13 mouse cellular contexts compared by ENCODE assay signal in the genomic region with DNA sequence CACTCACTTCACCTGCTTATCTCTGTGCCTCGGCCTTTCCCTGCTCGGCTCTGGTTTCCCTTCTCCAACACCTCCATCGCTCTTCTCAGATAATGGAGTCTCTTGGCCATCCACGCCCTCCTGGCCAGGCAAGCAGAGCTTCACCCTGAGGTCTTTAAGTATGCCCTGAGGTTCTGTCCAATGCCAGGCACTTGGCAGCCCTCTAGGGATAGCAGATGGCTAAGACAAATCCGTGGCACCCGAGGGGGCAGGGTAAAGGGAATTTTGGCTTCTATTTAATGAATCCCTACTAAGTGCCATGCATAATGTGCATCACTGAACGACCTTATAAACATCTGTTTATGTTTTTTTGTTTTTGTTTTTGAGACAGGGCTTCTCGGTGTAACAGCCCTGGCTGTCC. TPM values are rescaled to one million over a fixed set of nuclear protein-coding genes. Genes with fewer than 3 reads are reported as not detected.
DNase-seq lines count a peak whose midpoint lies in the region; ATAC-seq lines count a peak whose summit lies in the region.
"Had no signal": no experiment of that assay in that cellular context is flagged by ENCODE, and none has a peak within 500 bp of the region (broad histone marks: within the 10 kb centered on the region; RNA-seq: fewer than 3 reads in every experiment).

No protein-coding gene starts in this region.

- no peak overlapping the region for H3K9ac ChIP-seq in forebrain, embryonic 13.5 days
- no peak overlapping the region for H3K9ac ChIP-seq in forebrain, embryonic 15.5 days (replicated peaks)
- H3K9ac ChIP-seq in liver, embryonic 11.5 days (ENCODE audit: low read depth, low read length) = no peak overlapping the region
- no peak overlapping the region for H3K9ac ChIP-seq in liver, embryonic 12.5 days
- no peak overlapping the region for H3K9ac ChIP-seq in embryonic facial prominence, embryonic 15.5 days
- no peak overlapping the region for H3K9ac ChIP-seq in limb, embryonic 15.5 days

- ATAC-seq in forebrain, embryonic 13.5 days = no peak
- no peak for ATAC-seq in forebrain, embryonic 15.5 days (replicated peaks)
- no peak for ATAC-seq in liver, embryonic 11.5 days (replicated peaks; ENCODE audit: low FRiP score)
- no peak for ATAC-seq in liver, embryonic 12.5 days
- ATAC-seq in embryonic facial prominence, embryonic 15.5 days (ENCODE audit: insufficient number of reproducible peaks, low FRiP score, low TSS enrichment, low read depth) = no peak
- ATAC-seq in limb, embryonic 15.5 days (ENCODE audit: insufficient number of reproducible peaks, low FRiP score, low TSS enrichment, low read depth) = no peak
- ATAC-seq in megakaryocyte progenitor cell, adult 5-6 weeks (replicated peaks; ENCODE audit: poor library complexity) = no peak

- no peak for DNase-seq in liver, embryonic 11.5 days (ENCODE audit: low spot score)
- no peak for DNase-seq in adrenal gland, postnatal 14 days
- DNase-seq: kidney, adult 9 months; spleen, adult 18-20 months; thymus, postnatal 25 days had no signal

- peaks cover 67% of the 10 kb centered on the region for H3K27me3 ChIP-seq in forebrain, embryonic 13.5 days
- peaks cover 67% of the 10 kb centered on the region for H3K27me3 ChIP-seq in forebrain, embryonic 15.5 days
- peaks cover 66% of the 10 kb centered on the region for H3K27me3 ChIP-seq in liver, embryonic 11.5 days (replicated peaks; ENCODE audit: control insufficient read depth, insufficient read depth, low read length)
- peaks cover 75% of the 10 kb centered on the region for H3K27me3 ChIP-seq in liver, embryonic 12.5 days (replicated peaks)
- peaks cover 62% of the 10 kb centered on the region for H3K27me3 ChIP-seq in embryonic facial prominence, embryonic 15.5 days
- peaks cover 76% of the 10 kb centered on the region for H3K27me3 ChIP-seq in limb, embryonic 15.5 days

- H3K9me3 ChIP-seq in forebrain, embryonic 13.5 days (replicated peaks) = no peaks in the 10 kb centered on the region
- H3K9me3 ChIP-seq in forebrain, embryonic 15.5 days = no peaks in the 10 kb centered on the region
- no peaks in the 10 kb centered on the region for H3K9me3 ChIP-seq in liver, embryonic 11.5 days (ENCODE audit: control insufficient read depth, low read length)
- no peaks in the 10 kb centered on the region for H3K9me3 ChIP-seq in liver, embryonic 12.5 days (replicated peaks)
- H3K9me3 ChIP-seq in embryonic facial prominence, embryonic 15.5 days (replicated peaks) = no peaks in the 10 kb centered on the region
- no peaks in the 10 kb centered on the region for H3K9me3 ChIP-seq in limb, embryonic 15.5 days

- 50% methylated on average over 8 of the region's 8 CpGs for WGBS in forebrain, embryonic 13.5 days
- 37% methylated on average over 8 of the region's 8 CpGs for WGBS in forebrain, embryonic 15.5 days
- 31% methylated on average over 8 of the region's 8 CpGs for WGBS in liver, embryonic 11.5 days
- 22% methylated on average over 8 of the region's 8 CpGs for WGBS in liver, embryonic 12.5 days (ENCODE audit: insufficient replicate concordance)
- WGBS in embryonic facial prominence, embryonic 15.5 days = 38% methylated on average over 8 of the region's 8 CpGs
- 43% methylated on average over 8 of the region's 8 CpGs for WGBS in limb, embryonic 15.5 days

- no peak overlapping the region for H3K27ac ChIP-seq in forebrain, embryonic 13.5 days
- H3K27ac ChIP-seq in forebrain, embryonic 15.5 days (replicated peaks) = no peak overlapping the region
- H3K27ac ChIP-seq in liver, embryonic 11.5 days (ENCODE audit: low read depth, low read length) = no peak overlapping the region
- no peak overlapping the region for H3K27ac ChIP-seq in liver, embryonic 12.5 days
- no peak overlapping the region for H3K27ac ChIP-seq in embryonic facial prominence, embryonic 15.5 days (replicated peaks)
- no peak overlapping the region for H3K27ac ChIP-seq in limb, embryonic 15.5 days
- H3K27ac ChIP-seq: macrophage had no signal

- H3K4me3 ChIP-seq in forebrain, embryonic 13.5 days = no peak overlapping the region
- no peak overlapping the region for H3K4me3 ChIP-seq in forebrain, embryonic 15.5 days
- no peak overlapping the region for H3K4me3 ChIP-seq in liver, embryonic 11.5 days (ENCODE audit: low read depth, low read length)
- no peak overlapping the region; the same call in 1 of the 2 replicates for H3K4me3 ChIP-seq in liver, embryonic 12.5 days
- H3K4me3 ChIP-seq in embryonic facial prominence, embryonic 15.5 days (replicated peaks) = peak overlapping the region; percentile 25; the same call in 1 of the 2 replicates
- H3K4me3 ChIP-seq in limb, embryonic 15.5 days = no peak overlapping the region

- no peaks in the 10 kb centered on the region for H3K36me3 ChIP-seq in forebrain, embryonic 13.5 days (ENCODE audit: poor library complexity, severe bottlenecking)
- no peaks in the 10 kb centered on the region for H3K36me3 ChIP-seq in forebrain, embryonic 15.5 days
- no peaks in the 10 kb centered on the region for H3K36me3 ChIP-seq in liver, embryonic 11.5 days (ENCODE audit: control insufficient read depth, insufficient read depth, low read length)
- H3K36me3 ChIP-seq in liver, embryonic 12.5 days = no peaks in the 10 kb centered on the region
- no peaks in the 10 kb centered on the region for H3K36me3 ChIP-seq in embryonic facial prominence, embryonic 15.5 days
- no peaks in the 10 kb centered on the region for H3K36me3 ChIP-seq in limb, embryonic 15.5 days

- peak overlapping the region; percentile 55; the same call in 1 of the 2 replicates for H3K4me2 ChIP-seq in forebrain, embryonic 13.5 days
- H3K4me2 ChIP-seq in forebrain, embryonic 15.5 days (replicated peaks) = no peak overlapping the region
- H3K4me2 ChIP-seq in liver, embryonic 11.5 days = peak overlapping the region; percentile 56; the same call in 1 of the 2 replicates
- H3K4me2 ChIP-seq in liver, embryonic 12.5 days = no peak overlapping the region
- peak overlapping the region; percentile 44 for H3K4me2 ChIP-seq in embryonic facial prominence, embryonic 15.5 days (replicated peaks)
- peak overlapping the region; percentile 51; the same call in 1 of the 2 replicates for H3K4me2 ChIP-seq in limb, embryonic 15.5 days

- H3K4me1 ChIP-seq in forebrain, embryonic 13.5 days = peaks cover 13% of the 10 kb centered on the region
- H3K4me1 ChIP-seq in forebrain, embryonic 15.5 days = peaks cover 14% of the 10 kb centered on the region
- H3K4me1 ChIP-seq in liver, embryonic 11.5 days (replicated peaks; ENCODE audit: control insufficient read depth, insufficient read depth, low read length) = 0 out of 2 replicates have a peak, but pooled peaks cover 4% of the 10 kb centered on the region
- peaks cover 11% of the 10 kb centered on the region; the same call in 1 of the 2 replicates for H3K4me1 ChIP-seq in liver, embryonic 12.5 days
- peaks cover 22% of the 10 kb centered on the region for H3K4me1 ChIP-seq in embryonic facial prominence, embryonic 15.5 days
- peaks cover 19% of the 10 kb centered on the region for H3K4me1 ChIP-seq in limb, embryonic 15.5 days

RNA-seq across cellular contexts. Expression of a gene that starts 0.4 kb away (rescaled TPM):
- polyA plus RNA-seq in forebrain, embryonic 13.5 days (2015; fragmentation: Nextera tagmentation; extraction: Ambion mirVana) = 0.21 TPM in 1 of 2 replicates, not detected in the other
- 0.54 and 0.78 TPM in 2 replicates for polyA plus RNA-seq in forebrain, embryonic 15.5 days (2015; fragmentation: Nextera tagmentation; extraction: Ambion mirVana)
- 3.5 and 5.2 TPM in 2 replicates for polyA plus RNA-seq in liver, embryonic 11.5 days (2014; fragmentation: Nextera tagmentation; extraction: Ambion mirVana)
- polyA plus RNA-seq in liver, embryonic 12.5 days (2016; fragmentation: Nextera tagmentation; extraction: Ambion mirVana) = 1.6 and 2.2 TPM in 2 replicates
- polyA plus RNA-seq in embryonic facial prominence, embryonic 15.5 days (2015; fragmentation: Nextera tagmentation; extraction: Ambion mirVana) = 6.3 and 8.7 TPM in 2 replicates
- polyA plus RNA-seq in limb, embryonic 15.5 days (2015; fragmentation: Nextera tagmentation; extraction: Ambion mirVana) = 10.6 and 12.0 TPM in 2 replicates
- 4.3 and 4.9 TPM in 2 replicates for total RNA-seq in adrenal gland, postnatal 14 days (2021)
- total RNA-seq in megakaryocyte progenitor cell, adult 5-6 weeks (2015) = not detected in 2 replicates
- total RNA-seq in megakaryocyte progenitor cell, adult 5-6 weeks (2017) = not detected in 2 replicates
- total RNA-seq: neutrophil, adult 5-6 weeks had no signal

RNA-seq across cellular contexts. Expression of a gene that starts 38.7 kb away (rescaled TPM):
- 43.5 and 45.6 TPM in 2 replicates for polyA plus RNA-seq in forebrain, embryonic 13.5 days (2015; fragmentation: Nextera tagmentation; extraction: Ambion mirVana)
- 64.1 and 64.8 TPM in 2 replicates for polyA plus RNA-seq in forebrain, embryonic 15.5 days (2015; fragmentation: Nextera tagmentation; extraction: Ambion mirVana)
- 15.2 and 15.8 TPM in 2 replicates for polyA plus RNA-seq in liver, embryonic 11.5 days (2014; fragmentation: Nextera tagmentation; extraction: Ambion mirVana)
- polyA plus RNA-seq in liver, embryonic 12.5 days (2016; fragmentation: Nextera tagmentation; extraction: Ambion mirVana) = 11.6 and 13.2 TPM in 2 replicates
- 26.2 and 28.8 TPM in 2 replicates for polyA plus RNA-seq in embryonic facial prominence, embryonic 15.5 days (2015; fragmentation: Nextera tagmentation; extraction: Ambion mirVana)
- polyA plus RNA-seq in limb, embryonic 15.5 days (2015; fragmentation: Nextera tagmentation; extraction: Ambion mirVana) = 22.5 and 25.0 TPM in 2 replicates
- total RNA-seq in adrenal gland, postnatal 14 days (2021) = 42.7 and 45.0 TPM in 2 replicates
- total RNA-seq in megakaryocyte progenitor cell, adult 5-6 weeks (2015) = 10.7 and 13.6 TPM in 2 replicates
- total RNA-seq in megakaryocyte progenitor cell, adult 5-6 weeks (2017) = 26.9 and 30.5 TPM in 2 replicates

RNA-seq across cellular contexts. Expression of a gene that starts 44.9 kb away (rescaled TPM):
- polyA plus RNA-seq in forebrain, embryonic 13.5 days (2015; fragmentation: Nextera tagmentation; extraction: Ambion mirVana) = 12.9 and 14.9 TPM in 2 replicates
- 28.6 and 31.5 TPM in 2 replicates for polyA plus RNA-seq in forebrain, embryonic 15.5 days (2015; fragmentation: Nextera tagmentation; extraction: Ambion mirVana)
- not detected in 2 replicates for polyA plus RNA-seq in liver, embryonic 11.5 days (2014; fragmentation: Nextera tagmentation; extraction: Ambion mirVana)
- 0.04 TPM in 1 of 2 replicates, not detected in the other for polyA plus RNA-seq in liver, embryonic 12.5 days (2016; fragmentation: Nextera tagmentation; extraction: Ambion mirVana)
- 6.7 and 7.7 TPM in 2 replicates for polyA plus RNA-seq in embryonic facial prominence, embryonic 15.5 days (2015; fragmentation: Nextera tagmentation; extraction: Ambion mirVana)
- 0.36 and 0.45 TPM in 2 replicates for polyA plus RNA-seq in limb, embryonic 15.5 days (2015; fragmentation: Nextera tagmentation; extraction: Ambion mirVana)
- 0.78 and 1.9 TPM in 2 replicates for total RNA-seq in adrenal gland, postnatal 14 days (2021)
- not detected in 2 replicates for total RNA-seq in megakaryocyte progenitor cell, adult 5-6 weeks (2015)
- not detected in 2 replicates for total RNA-seq in megakaryocyte progenitor cell, adult 5-6 weeks (2017)
- total RNA-seq: neutrophil, adult 5-6 weeks had no signal
- polyA plus RNA-seq: macrophage had no signal

RNA-seq across cellular contexts. Expression of a gene that starts 55.3 kb away (rescaled TPM):
- 1.7 and 2.0 TPM in 2 replicates for polyA plus RNA-seq in forebrain, embryonic 13.5 days (2015; fragmentation: Nextera tagmentation; extraction: Ambion mirVana)
- 1.7 and 2.6 TPM in 2 replicates for polyA plus RNA-seq in forebrain, embryonic 15.5 days (2015; fragmentation: Nextera tagmentation; extraction: Ambion mirVana)
- 4.3 and 5.4 TPM in 2 replicates for polyA plus RNA-seq in liver, embryonic 11.5 days (2014; fragmentation: Nextera tagmentation; extraction: Ambion mirVana)
- 4.6 and 5.3 TPM in 2 replicates for polyA plus RNA-seq in liver, embryonic 12.5 days (2016; fragmentation: Nextera tagmentation; extraction: Ambion mirVana)
- polyA plus RNA-seq in embryonic facial prominence, embryonic 15.5 days (2015; fragmentation: Nextera tagmentation; extraction: Ambion mirVana) = 15.2 and 20.3 TPM in 2 replicates
- polyA plus RNA-seq in limb, embryonic 15.5 days (2015; fragmentation: Nextera tagmentation; extraction: Ambion mirVana) = 15.2 and 16.6 TPM in 2 replicates
- 46.4 and 50.1 TPM in 2 replicates for total RNA-seq in adrenal gland, postnatal 14 days (2021)
- total RNA-seq in megakaryocyte progenitor cell, adult 5-6 weeks (2015) = 14.4 and 14.9 TPM in 2 replicates
- total RNA-seq in megakaryocyte progenitor cell, adult 5-6 weeks (2017) = 15.0 and 18.8 TPM in 2 replicates

Comparison
In these comparisons a context has a peak if more than half of its experiments do, and no peak if none do; other contexts are left out.
1. H3K4me2 ChIP-seq: peak in forebrain, embryonic 13.5 days (single experiment), liver, embryonic 11.5 days (single experiment), embryonic facial prominence, embryonic 15.5 days (single experiment) and limb, embryonic 15.5 days (single experiment); none in forebrain, embryonic 15.5 days (single experiment) and liver, embryonic 12.5 days (single experiment).